Mouse (Mus musculus): Measurements from ENCODE around the gene Atxn2. TPM values are rescaled to one million over a fixed set of nuclear protein-coding genes. Genes with fewer than 3 reads are reported as not detected.

Atxn2 gene
- total and polyA plus RNA-seq, 2 experiments from 2014 or later, result 102 to 103 TPM

DNA sequence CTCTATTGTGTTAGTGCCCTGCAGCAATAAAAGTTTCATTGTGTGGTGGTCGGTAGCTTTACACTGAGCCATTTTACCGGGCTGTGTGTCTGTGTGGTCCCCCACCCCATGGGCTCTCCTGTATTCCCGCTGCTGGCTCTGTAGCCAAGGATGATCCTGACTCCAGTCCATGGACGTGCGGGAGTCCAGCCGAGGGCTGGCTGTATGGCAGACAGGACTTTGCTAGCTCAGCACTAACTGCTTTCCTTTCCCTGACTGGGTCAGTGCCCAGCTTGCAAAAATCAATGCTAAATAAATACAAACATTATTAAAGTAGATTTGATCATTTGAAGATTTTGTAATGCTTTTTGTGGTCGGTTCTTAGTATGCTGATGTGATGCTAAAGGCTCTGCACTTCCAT is 50.3 kb downstream of the Atxn2 start:
- DNase-seq (ENCODE audit: low spot score), result no peak
- Histone ChIP-seq H3K27ac (ENCODE audit: low read depth, low read length) (no peak overlapping the region), H3K36me3 (ENCODE audit: insufficient read depth, low read length) (0 out of 2 replicates have a peak, but pooled peaks cover 9% of the 10 kb centered on the region), H3K27me3 (ENCODE audit: insufficient read depth, low read length) (no peaks in the 10 kb centered on the region), H3K4me1 (ENCODE audit: insufficient read depth, low read length) (no peaks in the 10 kb centered on the region), H3K9ac (replicated peaks; ENCODE audit: low read length, poor library complexity, severe bottlenecking) (no peak overlapping the region), H3K4me2 (ENCODE audit: low read depth, low read length, poor library complexity, severe bottlenecking) (no peak overlapping the region), H3K4me3 (ENCODE audit: low read depth, low read length) (no peak overlapping the region), H3K9me3 (ENCODE audit: low read length) (no peaks in the 10 kb centered on the region)
- ATAC-seq (ENCODE audit: low FRiP score), result no peak
- WGBS, result 54% methylated on average over 7 of the region's 7 CpGs
- no peak for TF ChIP-seq CTCF (IDR thresholded peaks at IDR 0.05)

DNA sequence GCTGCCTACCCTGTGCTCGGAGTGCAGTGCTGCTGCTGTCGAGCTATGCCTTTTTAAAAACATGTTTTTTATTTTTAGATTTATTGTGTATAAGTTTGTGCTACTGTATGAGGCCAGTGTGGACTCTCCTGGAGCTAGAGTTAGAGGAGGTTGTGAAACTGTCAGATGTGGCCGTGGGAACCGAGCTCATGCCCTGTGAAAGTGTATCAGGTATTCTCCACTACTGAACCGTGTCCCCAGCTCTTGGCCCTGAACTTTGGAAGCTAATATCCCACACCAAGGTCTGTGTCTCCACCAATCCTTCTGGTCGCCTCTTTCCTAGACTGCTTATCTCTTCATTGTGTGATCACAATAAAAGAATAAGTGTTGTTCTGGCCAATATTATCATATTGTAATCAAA is 51.8 kb downstream of the Atxn2 start:
- Histone ChIP-seq H3K4me3 (ENCODE audit: low read depth, low read length) (no peak overlapping the region), H3K27ac (ENCODE audit: low read depth, low read length) (no peak overlapping the region), H3K36me3 (ENCODE audit: insufficient read depth, low read length) (0 out of 2 replicates have a peak, but pooled peaks cover 9% of the 10 kb centered on the region), H3K4me2 (ENCODE audit: low read depth, low read length, poor library complexity, severe bottlenecking) (no peak overlapping the region), H3K4me1 (ENCODE audit: insufficient read depth, low read length) (no peaks in the 10 kb centered on the region), H3K9me3 (ENCODE audit: low read length) (no peaks in the 10 kb centered on the region), H3K27me3 (ENCODE audit: insufficient read depth, low read length) (no peaks in the 10 kb centered on the region), H3K9ac (replicated peaks; ENCODE audit: low read length, poor library complexity, severe bottlenecking) (no peak overlapping the region)
- TF ChIP-seq CTCF (IDR thresholded peaks at IDR 0.05), result no peak
- no peak for DNase-seq (ENCODE audit: low spot score)
- WGBS, result 89% methylated on average over 6 of the region's 6 CpGs
- no peak for ATAC-seq (ENCODE audit: low FRiP score)

DNA sequence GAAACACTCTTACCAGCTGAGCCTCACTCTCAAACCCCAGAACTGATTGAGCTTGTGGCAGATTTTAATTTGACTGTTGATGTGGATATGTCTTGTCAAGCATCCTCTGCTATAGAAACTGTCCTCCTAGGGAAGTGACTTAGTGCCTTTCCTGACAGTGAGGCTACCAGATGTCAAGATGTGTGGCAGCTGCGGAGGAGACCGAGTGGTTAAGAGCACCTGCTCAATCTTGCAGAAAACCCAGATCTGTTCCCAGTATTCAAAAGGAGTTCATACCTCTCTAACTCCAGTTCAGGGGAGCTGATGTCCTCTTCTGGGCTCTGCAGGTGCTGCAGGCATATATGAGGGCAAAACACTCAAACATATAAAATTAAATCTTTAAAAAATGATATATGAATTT is 53.9 kb downstream of the Atxn2 start:
- WGBS, result 88% methylated on average over 2 of the region's 2 CpGs
- H3K27ac ChIP-seq (ENCODE audit: low read depth, low read length), result no peak overlapping the region
- no peaks in the 10 kb centered on the region for H3K27me3 ChIP-seq (ENCODE audit: insufficient read depth, low read length)
- H3K9me3 ChIP-seq (ENCODE audit: low read length), result no peaks in the 10 kb centered on the region
- DNase-seq (ENCODE audit: low spot score) (no peak), ATAC-seq (ENCODE audit: low FRiP score) (no peak)
- H3K4me2 ChIP-seq (ENCODE audit: low read depth, low read length, poor library complexity, severe bottlenecking), result no peak overlapping the region
- no peak for TF ChIP-seq CTCF (IDR thresholded peaks at IDR 0.05)
- H3K9ac ChIP-seq (replicated peaks; ENCODE audit: low read length, poor library complexity, severe bottlenecking), result no peak overlapping the region
- H3K4me1 ChIP-seq (ENCODE audit: insufficient read depth, low read length), result no peaks in the 10 kb centered on the region
- H3K36me3 ChIP-seq (ENCODE audit: insufficient read depth, low read length), result 0 out of 2 replicates have a peak, but pooled peaks cover 7% of the 10 kb centered on the region
- H3K4me3 ChIP-seq (ENCODE audit: low read depth, low read length), result no peak overlapping the region

- no peak overlapping the region for H3K27ac ChIP-seq (ENCODE audit: low read depth, low read length)
- H3K4me2 ChIP-seq (ENCODE audit: low read depth, low read length, poor library complexity, severe bottlenecking), result no peak overlapping the region
- H3K4me1 ChIP-seq (ENCODE audit: insufficient read depth, low read length), result no peaks in the 10 kb centered on the region
- H3K9ac ChIP-seq (replicated peaks; ENCODE audit: low read length, poor library complexity, severe bottlenecking), result no peak overlapping the region
- 0 out of 2 replicates have a peak, but pooled peaks cover 3% of the 10 kb centered on the region for H3K36me3 ChIP-seq (ENCODE audit: insufficient read depth, low read length)
- no peak overlapping the region for H3K4me3 ChIP-seq (ENCODE audit: low read depth, low read length)
- WGBS, result 91% methylated on average over 4 of the region's 4 CpGs
- no peaks in the 10 kb centered on the region for H3K27me3 ChIP-seq (ENCODE audit: insufficient read depth, low read length)
- ATAC-seq (ENCODE audit: low FRiP score) (no peak), DNase-seq (ENCODE audit: low spot score) (no peak)
- TF ChIP-seq CTCF (IDR thresholded peaks at IDR 0.05), result peak; percentile 37
- no peaks in the 10 kb centered on the region for H3K9me3 ChIP-seq (ENCODE audit: low read length)
These were observed 55.1 kb downstream of the Atxn2 start for GRCm38 (mm10) chr5:121766038-121766773.

GRCm38 (mm10) chr5:121767564-121767963 is 56.4 kb downstream of the Atxn2 start:
- no peak for DNase-seq (ENCODE audit: low spot score)
- Histone ChIP-seq H3K27me3 (ENCODE audit: insufficient read depth, low read length) (no peaks in the 10 kb centered on the region), H3K9me3 (ENCODE audit: low read length) (no peaks in the 10 kb centered on the region), H3K36me3 (ENCODE audit: insufficient read depth, low read length) (peaks cover 6% of the 10 kb centered on the region; the same call in 1 of the 2 replicates), H3K27ac (ENCODE audit: low read depth, low read length) (no peak overlapping the region), H3K9ac (replicated peaks; ENCODE audit: low read length, poor library complexity, severe bottlenecking) (no peak overlapping the region), H3K4me2 (ENCODE audit: low read depth, low read length, poor library complexity, severe bottlenecking) (no peak overlapping the region), H3K4me3 (ENCODE audit: low read depth, low read length) (no peak overlapping the region), H3K4me1 (ENCODE audit: insufficient read depth, low read length) (no peaks in the 10 kb centered on the region)
- TF ChIP-seq CTCF (IDR thresholded peaks at IDR 0.05), result no peak
- no peak for ATAC-seq (ENCODE audit: low FRiP score)
- 87% methylated on average over 2 of the region's 2 CpGs for WGBS

DNA sequence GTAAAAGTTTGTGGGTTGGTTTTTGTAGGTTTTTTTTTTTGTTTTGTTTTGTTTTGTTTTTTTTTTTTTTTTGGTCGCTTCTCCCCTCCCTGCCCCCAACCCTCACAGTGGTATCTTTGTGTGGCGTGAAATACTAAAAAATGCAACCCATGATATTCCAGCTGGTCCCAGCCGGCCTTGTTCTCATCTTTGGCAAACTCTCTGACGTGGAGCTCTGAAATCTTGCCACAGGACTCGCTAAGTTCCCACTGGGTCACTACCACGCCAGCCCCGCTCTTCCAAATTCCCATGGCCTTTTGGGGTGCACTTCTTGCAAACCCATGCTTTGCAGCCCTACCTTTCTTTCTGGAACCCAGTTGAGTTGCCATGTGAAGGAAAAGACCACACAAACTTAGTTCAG is 58.7 kb downstream of the Atxn2 start:
- no peaks in the 10 kb centered on the region for H3K4me1 ChIP-seq (ENCODE audit: insufficient read depth, low read length)
- DNase-seq (ENCODE audit: low spot score) (no peak), ATAC-seq (ENCODE audit: low FRiP score) (no peak)
- no peak overlapping the region for H3K4me2 ChIP-seq (ENCODE audit: low read depth, low read length, poor library complexity, severe bottlenecking)
- TF ChIP-seq CTCF (IDR thresholded peaks at IDR 0.05), result no peak
- H3K27ac ChIP-seq (ENCODE audit: low read depth, low read length), result no peak overlapping the region
- H3K4me3 ChIP-seq (ENCODE audit: low read depth, low read length), result no peak overlapping the region
- peaks cover 14% of the 10 kb centered on the region; the same call in 1 of the 2 replicates for H3K36me3 ChIP-seq (ENCODE audit: insufficient read depth, low read length)
- 72% methylated on average over 7 of the region's 7 CpGs for WGBS
- no peak overlapping the region for H3K9ac ChIP-seq (replicated peaks; ENCODE audit: low read length, poor library complexity, severe bottlenecking)
- H3K27me3 ChIP-seq (ENCODE audit: insufficient read depth, low read length), result no peaks in the 10 kb centered on the region
- H3K9me3 ChIP-seq (ENCODE audit: low read length), result no peaks in the 10 kb centered on the region

Data from midbrain, postnatal 0 days (tissue).